Mouse (Mus musculus) c-Kit-positive CD71-positive TER-119-positive erythroid progenitor cells, embryonic 14.5 days (primary cell): ENCODE measurements around the gene Bmf.
"Not testable (repeated sequence)": the region's sequence is repeated elsewhere in the genome, so short reads cannot be mapped to it uniquely, and the experiment has no call there.

ENCODE experiments used
- DNase-seq: peaks from one replicate; pipeline ENCODE4 v3.0.0-alpha.2; 2013; ENCODE audit warnings: low spot score

Bmf gene

DNA sequence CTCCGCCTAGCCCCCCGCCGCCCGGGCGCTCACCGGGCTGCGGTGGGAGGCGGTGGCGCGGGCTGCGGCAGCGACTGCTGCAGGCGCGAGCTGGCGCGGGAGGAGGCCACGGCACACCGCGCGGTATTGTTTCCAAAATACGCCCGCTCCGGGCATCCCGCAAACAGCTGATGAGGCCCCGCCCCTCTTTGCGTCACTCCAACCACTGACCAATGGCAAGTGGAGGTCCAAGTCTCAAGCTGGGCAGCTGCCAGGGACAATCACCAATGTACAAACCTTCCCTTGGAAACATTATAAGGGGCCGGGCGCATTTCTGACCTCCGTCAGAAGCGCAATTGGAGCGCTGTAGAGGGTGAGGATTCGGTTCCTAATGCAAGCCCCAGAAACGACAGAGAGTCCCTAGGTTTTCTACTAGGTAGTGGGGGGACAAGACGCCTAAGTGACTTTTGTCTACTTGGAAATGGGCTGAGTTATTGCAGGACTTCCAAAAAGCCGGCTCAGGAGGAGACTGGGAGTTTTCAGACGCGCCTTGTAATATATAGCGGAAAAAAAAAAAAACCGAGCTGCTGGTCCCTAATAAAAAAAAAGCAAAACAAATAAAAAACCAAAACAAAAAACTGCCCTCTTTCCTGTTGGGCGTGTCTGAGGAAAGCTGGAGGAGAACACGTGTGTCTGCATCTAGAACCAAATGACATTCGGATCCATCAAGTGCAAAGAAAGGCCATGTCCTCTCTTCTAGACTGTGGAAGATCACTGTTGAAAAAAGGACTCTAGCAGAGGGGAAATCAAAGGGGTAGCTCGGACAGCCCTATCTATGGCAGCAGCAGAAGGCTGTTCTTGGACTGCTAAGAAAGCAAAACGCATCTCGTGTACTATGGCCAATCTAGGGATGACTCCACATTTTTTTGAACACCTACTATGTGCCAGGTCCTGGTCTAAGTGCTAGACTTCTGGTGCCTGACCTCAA, at the start of gene Bmf:
TSS of gene Bmf (minus strand) at position 181 of the 967 bp plus-strand sequence.
- peak; percentile 37 for DNase-seq

DNA sequence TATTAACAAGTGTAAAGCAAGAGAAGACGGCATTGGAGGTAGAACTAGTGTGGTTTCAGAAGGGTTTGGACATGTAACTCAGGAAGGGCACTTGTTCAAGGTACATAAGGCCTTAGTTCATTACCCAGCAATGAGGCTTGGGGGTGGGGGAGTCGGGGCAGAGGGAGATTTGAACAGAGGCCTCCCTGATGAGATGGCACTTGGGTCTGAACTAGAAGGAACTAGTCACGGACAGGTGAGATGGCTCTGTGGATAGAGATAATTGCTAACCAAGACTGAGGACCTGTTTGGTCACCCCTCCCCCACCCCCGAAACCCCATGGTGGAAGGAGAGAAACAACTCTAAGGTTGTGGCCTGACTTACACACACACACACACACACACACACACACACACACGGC, 49.6 kb upstream of the Bmf start:
- DNase-seq, result peak; percentile 20

DNA sequence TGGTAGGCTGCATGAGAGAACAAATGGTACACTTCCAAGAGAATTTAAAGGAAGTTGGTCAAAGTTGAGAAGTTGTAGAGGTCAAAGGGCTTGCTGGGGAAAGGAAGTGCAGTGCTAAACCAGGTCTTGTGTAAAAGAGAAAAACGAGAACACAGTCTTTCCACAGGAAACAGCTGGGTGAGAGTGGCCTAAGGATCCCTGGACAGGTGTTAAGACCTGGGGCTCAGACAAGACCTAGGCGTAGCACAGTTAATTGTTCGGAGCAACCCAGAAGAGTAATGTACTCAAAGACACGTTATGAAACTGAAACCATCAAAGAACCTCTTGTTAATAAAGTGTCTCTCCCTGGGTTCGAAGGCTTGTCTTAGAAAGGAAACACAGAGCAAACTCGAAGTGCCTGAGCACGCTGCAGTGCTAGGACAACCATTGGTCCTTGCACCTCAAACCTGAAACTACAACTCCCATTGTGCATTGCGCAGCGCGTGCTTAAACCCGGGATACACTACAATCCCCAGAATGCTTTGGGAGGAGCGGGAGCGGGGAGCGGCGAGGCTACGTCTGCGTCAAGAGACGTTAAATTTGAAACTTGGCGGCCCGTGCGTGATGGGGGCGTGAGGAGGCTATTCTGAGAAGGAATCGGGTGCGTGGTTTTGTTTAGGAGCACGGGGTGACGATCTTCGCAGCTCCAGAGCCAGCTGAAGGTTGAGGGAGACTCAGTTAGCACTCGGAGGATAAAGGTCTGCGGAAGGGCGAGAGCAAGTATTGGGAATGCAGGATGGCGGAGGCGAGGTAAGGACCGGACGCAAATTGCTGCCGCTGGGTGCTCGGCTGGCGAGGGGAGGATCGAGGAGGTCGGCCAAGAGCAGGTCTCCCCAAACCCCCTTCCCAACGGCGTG, 48.4 kb upstream of the Bmf start, which contains the start of gene Bub1b:
TSS of gene Bub1b (plus strand) at position 539 of the 896 bp plus-strand sequence.
- DNase-seq, result peak; percentile 90

DNA sequence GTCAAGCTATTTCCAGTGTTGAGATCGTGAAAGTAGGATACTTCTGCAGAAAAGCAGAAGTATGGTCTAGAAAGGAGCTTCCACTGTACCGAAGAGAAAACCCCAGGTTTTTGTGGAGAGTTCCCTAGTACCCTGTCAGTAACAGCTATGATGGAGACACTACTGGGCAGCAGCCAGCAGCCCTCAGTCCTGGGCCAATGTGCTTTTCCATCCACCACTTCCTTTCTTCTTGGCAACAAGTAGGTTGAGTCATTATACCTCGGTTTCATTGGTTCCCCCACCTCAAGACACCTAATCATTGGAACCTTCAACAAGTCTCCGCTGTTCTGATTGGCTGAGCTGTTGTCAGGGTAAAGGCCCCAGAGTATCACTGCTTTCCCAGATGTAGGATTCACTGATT, 41.6 kb upstream of the Bmf start:
- DNase-seq, result no peak

DNA sequence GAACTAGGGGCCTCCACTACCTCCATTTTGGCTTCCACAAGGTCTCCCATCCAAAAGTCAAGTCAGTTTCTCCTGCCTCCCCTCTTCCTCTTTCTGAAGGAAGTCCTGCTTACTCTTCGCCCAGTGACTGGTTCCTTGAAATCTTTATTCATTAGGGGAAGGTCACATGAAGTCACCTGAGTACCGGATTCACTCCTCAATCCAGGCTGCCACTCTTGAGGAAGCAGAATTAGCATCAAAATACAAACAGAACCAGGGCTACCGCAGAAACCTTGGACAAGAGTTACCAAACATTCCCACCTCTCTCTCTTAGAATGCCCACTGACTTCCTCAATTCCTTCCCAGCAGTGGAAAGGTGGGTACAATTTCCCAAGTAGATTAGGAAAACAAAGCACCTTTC, 38.2 kb upstream of the Bmf start:
- DNase-seq, result no peak

DNA sequence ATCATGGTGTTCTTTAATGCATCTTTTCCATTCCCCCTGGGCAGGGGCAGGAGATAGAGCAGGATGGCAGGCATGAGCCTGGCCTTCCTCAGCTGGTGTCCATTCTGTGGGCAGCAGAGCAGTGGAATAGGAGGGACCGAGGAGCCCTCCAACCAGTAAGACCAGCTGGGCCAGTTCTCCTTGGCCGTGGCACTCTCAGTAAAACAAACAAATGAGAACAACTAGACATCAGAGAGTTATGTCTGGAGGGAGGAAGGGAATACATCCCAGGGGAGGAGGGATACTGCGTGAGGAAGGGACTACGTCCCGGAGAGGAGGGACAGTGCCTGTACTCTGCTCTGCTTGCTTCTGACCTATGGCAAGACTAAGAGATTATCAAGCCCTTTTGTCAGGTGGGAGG, 36.5 kb upstream of the Bmf start:
- no peak for DNase-seq

DNA sequence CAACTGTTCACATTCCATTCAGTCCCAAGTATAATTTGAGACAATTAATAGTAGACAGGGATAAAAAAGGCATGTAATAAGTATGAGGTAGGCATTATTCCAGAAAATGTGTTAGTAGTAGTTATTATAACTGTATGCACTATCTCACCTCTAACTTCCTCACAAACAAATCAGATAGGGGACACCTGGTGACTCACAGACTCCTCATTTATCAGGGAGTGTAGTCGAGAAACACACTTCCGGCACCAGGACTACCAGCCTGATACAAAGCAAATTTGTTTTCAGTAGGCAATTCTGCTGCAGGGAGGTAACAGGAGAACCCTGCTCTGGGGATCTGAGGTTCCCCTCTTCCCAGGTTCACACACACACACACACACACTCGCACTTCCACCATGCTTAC, 23.6 kb upstream of the Bmf start:
- no peak for DNase-seq

DNA sequence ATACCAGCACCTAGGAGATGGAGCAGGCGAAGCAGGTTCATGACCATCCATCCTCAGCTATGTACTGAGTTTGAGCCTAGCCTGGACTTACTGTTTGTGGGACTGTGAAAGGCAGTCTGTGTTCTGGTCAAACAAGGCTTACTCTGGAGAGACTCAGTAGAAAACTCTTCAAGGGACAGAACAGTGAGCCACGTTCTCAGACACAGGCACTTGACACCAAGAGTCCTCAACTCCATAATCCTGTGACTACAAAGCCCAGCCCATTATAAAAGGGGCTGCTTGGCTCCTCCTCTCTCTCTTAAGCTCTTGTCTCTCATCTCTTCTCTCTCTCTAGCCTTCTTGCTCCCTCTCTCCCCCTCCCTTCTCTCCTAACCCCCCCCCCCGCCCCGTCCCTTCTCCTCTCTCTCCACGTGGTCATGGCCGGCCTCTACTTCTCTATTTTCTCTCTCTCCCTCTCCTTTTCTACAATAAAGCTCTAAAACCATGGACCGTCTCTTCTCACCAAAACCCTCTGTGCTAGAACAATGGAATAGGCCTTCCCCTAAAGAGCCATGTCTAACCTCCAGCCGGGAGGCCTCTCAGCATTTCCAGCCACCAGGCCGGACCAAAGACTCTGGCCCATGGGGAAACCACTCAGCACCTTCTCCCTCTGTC, 22.8 kb upstream of the Bmf start:
- no peak for DNase-seq

DNA sequence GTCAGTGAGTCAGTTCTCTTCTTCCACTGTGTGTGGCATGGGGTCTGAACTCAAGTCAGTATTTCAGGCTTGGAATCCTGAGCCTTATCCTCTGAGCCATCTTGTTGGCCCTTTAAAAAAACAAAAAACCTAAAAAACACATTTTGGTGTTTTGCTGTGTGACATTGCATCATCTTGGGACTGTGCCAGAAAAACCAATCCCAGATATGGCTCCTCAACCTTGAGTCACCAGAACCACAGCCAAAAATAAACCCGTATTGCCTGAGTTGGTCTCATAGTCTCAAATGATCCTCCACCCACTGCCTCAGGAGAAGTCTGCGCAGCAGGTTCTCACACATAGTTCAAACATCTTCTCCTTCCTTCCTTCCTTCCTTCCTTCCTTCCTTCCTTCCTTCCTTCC, 21.5 kb upstream of the Bmf start:
- DNase-seq, result no peak

DNA sequence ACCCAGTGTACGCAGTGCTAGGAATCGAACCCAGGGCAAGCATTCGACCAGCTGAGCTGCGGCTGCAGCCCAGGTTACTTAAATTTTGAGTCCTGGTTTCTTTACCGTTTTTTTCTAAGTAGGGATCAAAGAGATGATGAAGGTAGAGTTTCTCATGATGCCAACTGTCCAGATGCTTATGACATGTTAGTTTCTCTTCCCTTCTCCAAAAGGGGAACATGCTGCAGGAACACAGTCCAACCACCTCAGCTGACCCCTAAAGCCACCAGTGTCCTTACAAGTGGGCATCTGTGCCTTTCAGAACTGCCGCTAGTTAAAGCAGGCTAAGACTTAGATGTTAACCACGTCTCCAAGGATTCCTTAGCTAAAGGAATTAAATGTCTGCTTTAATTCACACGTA, 17.7 kb upstream of the Bmf start:
- DNase-seq, result no peak

DNA sequence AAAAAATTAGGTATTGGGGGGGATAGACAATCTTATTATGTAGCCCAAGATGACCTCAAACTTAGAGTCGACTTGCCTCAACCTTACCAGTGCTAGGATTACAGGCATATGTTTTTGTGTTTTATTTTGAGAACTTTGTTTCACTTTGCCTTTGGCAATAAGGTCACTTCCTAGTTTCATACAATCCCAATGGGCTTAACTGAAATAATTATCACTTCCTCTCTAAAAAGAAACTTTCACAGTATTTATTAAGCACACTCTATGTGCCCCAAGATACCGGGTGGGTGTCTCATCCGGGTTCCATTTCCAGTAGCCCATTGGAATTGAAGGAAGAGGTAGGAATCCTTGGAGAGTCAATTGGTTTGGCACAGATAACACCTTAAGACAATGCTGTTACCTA, 12.9 kb upstream of the Bmf start:
- no peak for DNase-seq

DNA sequence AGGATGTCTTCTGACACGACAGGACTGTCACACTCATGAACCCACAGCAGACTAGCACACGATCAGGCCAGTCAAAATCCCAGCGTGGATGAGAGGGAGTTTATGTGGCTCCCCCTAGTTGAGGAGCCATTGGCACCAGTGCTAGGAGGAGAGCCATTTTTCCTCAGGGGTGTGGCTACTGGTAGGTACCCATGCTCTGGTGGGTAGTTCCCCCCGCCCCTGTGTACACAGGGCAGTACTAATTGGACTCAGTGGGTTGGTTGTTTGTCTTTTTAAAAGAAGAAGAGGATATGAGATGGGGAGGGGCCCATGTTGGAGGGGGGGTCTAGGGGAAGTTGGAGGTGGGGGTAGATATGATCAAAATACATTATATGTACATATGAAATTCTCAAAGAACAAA, 12.5 kb upstream of the Bmf start:
- DNase-seq, result no peak

DNA sequence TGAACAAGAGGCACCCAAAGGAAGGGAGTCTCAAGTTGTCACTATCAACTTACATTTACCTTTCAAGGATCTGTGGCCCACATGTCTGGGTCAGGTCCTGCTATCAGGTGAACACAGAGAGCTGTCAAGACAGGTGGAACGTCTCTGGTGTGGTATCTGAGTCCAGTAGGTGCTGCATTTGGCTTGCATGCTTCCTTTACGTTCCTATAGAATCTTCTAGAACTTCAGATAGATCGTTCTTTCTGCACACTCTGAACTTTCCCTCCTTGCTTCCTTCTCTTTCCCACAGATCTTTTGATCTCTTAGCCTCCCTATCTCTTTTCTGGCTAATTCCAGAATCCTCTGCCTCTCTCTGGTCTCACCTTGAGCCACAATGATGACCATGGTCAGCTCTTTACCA, 8.9 kb upstream of the Bmf start:
- DNase-seq, result no peak

DNA sequence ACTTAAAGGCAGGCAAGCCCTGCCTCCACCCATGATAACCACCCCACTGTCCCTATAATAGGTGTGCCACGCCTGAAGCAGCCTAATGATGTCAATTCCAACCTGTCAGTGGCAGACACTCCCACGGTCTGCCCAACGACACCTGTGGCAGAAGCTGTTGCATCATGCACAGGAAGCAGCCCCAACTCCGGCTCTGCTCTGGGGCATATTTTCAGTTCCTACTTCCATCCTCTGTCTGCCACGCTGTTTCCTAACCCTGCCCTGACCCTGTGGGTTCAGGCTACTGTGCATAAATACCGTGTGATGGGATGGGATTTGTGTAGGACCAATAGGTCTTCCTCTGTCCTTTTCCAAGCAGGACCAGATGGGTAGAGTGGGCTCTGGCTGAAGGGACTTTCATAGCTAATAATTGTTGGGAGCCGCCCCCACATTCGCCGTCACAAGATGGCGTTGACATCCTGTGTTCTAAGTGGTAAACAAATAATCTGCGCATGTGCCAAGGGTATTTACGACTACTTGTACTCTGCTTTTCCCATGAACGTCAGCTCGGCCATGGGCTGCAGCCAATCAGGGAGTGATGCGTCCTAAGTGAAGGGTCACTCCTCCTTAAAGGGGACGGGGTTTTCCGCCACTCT, 5.0 kb upstream of the Bmf start:
- DNase-seq, result not testable (repeated sequence)

DNA sequence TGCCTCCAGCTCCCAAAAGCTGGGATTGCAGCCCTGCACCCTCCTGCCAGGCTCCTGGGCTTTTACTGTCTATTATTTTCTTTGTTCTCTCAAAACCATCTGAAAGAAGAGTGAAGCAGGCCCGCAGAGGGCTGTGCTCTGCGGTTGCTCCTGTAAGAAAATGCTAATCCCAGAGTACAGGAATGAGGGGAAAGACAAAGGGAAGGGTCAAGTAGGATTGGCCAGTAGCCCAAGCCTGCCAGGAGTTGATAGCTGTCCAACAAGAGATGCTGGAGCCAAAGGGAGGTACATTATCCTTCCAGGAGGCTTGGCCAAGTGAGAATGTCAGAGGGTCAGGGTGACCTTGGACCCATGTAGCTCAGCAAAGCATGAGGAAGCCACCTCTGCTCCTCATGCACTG, 2.1 kb upstream of the Bmf start:
- no peak for DNase-seq

DNA sequence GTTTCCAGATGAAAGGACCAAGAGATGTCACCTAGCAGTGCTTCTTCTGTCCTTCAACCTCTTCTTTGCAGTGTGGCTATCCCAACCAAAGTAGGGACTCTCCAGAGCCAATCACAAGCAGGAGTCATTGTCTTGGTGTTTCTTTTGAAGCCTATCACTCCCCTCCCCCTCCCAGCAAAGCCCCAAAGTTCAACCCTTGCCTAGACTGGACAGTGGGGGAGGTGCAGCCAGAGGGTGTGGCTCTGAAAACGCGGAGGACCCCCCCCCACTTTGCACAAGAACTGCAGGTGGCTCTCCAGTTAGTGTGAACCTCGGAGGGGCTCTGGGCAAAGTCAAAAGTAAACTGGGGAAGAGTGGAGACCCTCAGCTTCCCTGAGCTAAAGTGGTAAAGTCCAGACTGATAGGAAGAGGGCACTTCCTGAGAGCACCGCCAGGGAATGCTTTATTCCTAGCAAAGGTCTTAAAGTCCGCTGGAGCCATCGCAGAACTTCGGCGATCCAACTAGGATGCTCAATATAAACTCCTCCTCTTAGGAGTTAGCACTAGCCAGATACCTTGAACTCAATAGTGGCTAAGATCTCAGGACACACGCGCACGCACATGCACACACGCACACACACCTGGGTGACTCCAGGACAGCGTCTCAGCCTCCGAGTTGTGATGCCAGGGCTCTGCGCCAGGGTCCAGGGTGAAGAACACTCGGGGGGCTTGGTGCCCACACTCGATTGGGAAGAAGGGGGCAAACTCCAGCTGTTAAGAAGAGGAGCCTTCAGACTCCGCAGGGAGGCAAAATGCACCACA, 866 bp downstream of the Bmf start:
- no peak for DNase-seq

DNA sequence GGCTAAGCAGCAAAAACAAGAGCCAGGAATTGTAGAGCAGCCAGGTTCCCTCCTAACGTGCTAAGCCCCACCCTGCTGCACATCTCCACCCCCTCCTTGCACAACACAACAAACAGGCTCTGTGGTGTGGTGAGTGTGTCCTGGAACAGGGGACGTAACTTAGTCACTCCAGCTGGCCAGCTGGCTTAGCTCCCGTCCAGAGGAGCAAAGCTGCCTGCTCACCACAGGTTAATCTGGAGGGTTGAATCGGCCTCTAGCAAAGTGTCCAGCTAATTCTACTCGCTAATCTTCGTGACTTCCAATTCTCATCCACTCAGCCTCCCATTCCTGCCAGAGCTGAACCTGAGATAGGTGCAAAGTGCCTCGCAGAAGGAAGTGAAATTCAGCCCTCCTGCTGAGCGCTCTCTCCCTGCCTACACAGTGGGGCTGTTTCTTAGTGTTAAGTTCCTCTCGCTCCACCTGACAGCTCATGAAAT, 1.9 kb downstream of the Bmf start:
- no peak for DNase-seq

DNA sequence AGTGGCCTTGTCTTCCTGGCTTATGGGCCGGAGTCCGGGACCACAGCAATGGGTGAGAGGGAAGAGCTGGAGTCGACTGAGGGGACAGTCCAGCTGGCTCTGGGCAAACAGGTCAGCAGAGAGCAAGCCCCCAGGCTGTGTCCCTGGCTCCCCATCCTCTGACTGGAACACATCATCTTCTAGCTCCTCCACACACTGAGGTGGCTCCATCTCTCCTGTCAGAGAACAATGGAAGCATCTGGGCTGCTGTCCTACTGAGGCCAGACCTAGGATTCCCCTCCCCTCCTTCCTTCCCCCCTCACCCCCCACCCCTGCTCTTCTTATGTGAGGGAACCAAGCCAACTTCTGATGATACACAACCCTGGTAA, 2.7 kb downstream of the Bmf start:
- no peak for DNase-seq

DNA sequence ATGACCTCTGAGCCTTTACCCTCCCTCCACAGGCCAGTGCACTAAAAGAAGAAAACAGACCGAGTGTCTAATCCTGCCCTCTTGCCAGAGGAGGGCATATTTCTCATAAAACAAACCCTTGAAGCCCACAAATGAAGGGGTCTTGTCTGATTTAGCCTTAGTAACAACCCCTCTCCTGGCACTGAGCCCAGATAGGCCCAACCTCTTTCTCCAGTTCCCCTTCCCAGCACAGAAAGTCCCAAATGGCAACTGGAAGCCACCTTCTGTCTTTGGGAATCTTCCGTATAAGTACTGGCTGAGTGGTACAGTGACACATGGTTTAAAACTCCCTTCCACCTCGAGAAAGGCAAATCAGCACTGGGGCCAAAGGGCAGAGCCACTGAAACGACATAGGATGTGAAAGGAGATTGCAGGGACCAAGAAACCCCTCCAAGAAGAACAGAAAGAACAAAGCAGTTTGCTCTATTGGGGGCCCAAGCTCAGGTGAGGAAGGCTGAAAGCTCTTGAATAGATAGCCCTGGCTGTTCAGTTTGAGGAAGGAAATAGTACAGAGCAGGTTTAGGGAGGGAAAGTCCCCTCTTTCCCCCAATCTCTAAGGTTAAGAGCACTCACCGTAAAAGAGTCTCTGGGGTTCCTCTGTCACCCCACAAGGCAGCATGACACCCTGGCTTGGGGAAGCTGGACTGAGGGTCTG, 3.2 kb downstream of the Bmf start:
- DNase-seq, result no peak
